Mouse (Mus musculus): ENCODE data around the gene Gstm4. TPM values are rescaled to one million over a fixed set of nuclear protein-coding genes. Genes with fewer than 3 reads are reported as not detected.
"Not testable (repeated sequence)": the region's sequence is repeated elsewhere in the genome, so short reads cannot be mapped to it uniquely, and the experiment has no call there.

Gene Gstm4
- total RNA-seq, 2 experiments from 2014 or later, result 9.8 to 10.4 TPM

DNA sequence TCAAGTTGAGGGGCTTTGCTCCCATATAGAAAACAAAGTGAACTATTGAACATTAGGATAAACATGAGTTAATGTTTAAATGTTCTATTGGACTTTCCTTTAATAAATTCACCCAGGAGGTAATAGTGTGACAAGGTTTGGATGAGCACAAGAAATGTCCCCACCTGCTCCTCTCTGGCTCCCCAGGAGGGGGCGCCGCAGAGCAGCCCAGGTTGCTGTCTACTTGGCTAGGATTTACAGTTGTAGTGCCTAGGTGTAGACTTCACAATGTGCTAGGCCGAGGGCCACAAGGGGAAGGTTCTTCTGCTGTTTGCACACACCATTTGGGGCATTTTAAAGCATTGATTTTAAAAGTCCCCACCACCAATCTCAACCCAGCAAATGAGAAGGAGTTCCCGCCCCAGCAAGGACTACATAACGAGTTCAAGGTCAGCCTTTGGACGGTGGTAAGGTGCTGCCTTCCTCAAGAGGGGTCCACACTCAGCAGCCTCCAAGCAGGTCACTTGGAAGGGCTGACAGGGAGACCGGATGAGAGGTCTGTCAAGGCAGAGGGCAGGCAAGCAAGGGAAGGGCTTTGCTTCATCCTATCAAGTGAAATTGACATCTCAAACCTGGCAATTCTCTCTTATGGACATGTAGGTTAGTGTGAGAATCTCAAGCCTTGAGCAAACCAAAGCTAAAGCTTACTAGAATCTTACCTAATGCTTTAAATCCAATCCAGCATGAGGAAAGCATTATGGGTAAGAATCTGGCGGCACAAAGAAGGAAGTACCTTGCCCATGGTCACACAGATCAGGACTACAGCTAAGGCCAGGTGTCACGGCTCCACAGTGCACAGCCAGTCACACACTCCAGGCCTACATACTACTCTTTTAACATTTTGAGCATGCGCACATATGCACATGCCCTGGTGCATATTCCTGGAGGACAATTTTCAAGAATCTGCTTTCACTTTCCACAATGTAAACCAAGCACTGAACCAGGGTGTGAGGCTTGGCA, 25.9 kb upstream of the Gstm4 start:
- peak; percentile 75 for DNase-seq

GRCm38 (mm10) chr3:108069231-108069870, 24.7 kb upstream of the Gstm4 start:
- DNase-seq, result no peak

DNA sequence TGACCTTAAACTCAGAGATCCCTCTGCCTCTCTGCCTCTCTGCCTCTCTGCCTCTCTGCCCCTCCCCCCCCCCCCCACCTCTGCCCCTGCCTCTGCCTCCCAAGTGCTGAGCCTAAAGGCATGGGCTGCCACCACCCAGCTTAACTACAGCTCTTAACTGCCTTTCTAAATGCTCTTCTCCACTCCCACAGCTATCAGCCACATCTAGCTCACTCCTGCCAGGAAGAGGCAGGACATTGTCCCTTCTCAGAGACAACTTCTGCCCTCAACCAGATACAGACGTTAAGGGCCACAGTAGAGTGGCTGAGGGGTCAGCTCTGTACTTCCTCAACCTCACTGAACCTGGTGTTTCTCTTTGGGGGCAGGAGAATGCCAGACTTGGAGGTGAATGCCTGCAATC, 24.1 kb upstream of the Gstm4 start:
- DNase-seq, result no peak

DNA sequence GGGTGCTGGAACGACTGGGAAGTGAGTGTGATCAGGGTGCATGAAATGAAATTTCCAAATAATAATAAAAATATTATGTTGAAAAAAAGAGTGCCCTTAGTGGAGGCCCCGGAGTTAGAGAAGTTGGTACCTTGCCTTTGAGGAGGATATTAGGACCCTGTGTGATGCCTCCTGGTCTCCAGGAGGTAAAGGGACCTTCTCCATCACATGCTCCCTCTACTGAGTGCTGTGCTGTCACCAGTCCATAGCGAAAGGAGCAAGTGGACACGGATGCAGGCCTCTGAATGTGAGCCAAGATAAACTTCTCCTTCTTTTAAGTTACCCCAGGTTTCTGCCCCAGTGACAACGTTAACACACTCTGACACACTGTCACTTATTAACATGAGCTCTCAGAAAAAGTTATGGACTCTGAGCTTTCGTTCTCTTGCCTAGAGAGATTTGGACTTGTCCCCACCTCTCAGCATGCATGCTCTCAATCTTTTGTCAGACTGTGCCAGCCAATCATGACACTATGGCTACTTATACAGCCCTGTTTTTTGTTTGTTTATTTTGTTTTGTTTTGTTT, 22.8 kb upstream of the Gstm4 start:
- no peak for DNase-seq

- no peak for DNase-seq
Observed at GRCm38 (mm10) chr3:108065551-108065950, 20.9 kb upstream of the Gstm4 start.

GRCm38 (mm10) chr3:108064672-108065071, 20.0 kb upstream of the Gstm4 start:
- no peak for DNase-seq

- no peak for DNase-seq
Observed at GRCm38 (mm10) chr3:108062648-108063047, 18.0 kb upstream of the Gstm4 start.

DNA sequence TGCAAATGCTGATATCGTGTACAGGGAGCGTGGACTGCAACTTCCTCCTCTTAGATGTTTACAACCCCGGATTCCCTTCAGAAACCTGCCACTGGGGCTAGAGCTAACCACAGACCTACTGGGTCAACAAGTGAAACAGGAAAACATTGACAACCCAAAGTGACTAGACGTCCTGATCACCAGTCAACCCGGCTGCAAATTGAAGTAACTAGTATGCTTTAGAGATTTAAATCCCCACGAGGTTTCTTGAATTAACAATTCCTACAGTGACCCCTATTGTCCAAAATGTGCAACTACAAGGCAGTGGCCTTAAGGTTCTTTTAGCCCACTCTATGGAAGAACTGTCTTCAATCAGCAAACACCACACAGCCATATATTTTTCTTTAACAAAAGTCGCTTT, 16.7 kb upstream of the Gstm4 start:
- DNase-seq, result no peak

GRCm38 (mm10) chr3:108050493-108050892, 5.8 kb upstream of the Gstm4 start:
- no peak for DNase-seq

DNA sequence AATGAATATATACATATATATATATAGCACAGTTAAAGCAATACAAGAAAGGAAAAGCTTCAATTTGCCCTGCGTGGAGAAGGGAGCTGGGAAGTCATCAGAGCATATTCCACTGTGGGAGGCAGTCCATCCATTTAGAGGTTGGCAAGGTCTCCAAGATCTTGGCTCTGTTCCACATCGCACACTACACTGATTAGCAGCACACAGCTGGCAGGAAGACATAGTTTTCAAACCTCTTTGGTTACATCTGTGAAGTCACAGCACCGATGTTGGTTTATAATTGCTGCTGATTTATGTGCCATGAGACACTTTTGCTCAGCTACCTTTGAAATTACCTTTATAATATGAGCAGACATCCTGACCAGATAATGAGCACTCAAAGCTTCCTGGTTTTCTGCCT, 3.6 kb upstream of the Gstm4 start:
- DNase-seq, result no peak

- DNase-seq, result no peak
Observed at GRCm38 (mm10) chr3:108046944-108047655, 2.4 kb upstream of the Gstm4 start.

DNA sequence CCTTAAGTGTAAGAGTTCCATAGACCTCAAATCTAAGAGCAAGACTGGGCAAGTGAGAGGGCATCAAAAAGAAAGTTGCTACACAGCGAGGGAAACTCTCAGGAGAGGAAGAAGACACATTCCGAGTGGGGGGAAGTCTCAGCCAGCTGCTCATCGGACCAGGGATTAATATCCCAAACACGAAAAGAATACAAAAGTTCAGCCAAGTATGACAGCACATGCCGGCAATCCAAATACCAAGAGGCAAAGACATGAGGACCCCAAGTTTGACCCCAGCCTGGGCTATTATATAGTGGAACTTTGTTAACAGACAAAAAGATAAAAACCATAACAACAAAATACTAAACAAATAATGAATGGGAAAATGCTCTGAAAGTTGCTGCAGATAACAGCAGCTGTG, 11.5 kb downstream of the Gstm4 start:
- no peak for DNase-seq

DNA sequence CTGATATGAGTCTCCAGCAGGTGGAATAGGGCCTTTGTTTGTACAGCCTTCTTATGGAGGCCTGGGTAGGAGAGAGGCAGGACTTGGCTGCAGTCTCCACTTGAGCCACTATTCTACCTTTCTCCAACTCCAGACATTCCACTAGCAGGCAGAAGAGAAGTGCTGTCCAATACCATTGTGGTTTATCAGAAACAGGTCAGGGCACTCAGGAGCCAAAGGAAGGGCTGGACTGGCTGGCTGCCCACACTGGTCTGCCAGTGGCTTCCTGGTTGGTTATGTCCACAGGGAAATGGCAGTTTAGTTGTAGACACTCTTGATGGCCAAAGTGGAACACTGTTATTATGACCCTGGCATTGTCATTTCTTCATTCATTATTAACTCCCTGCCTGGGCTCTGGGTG, 12.6 kb downstream of the Gstm4 start:
- no peak for DNase-seq

DNA sequence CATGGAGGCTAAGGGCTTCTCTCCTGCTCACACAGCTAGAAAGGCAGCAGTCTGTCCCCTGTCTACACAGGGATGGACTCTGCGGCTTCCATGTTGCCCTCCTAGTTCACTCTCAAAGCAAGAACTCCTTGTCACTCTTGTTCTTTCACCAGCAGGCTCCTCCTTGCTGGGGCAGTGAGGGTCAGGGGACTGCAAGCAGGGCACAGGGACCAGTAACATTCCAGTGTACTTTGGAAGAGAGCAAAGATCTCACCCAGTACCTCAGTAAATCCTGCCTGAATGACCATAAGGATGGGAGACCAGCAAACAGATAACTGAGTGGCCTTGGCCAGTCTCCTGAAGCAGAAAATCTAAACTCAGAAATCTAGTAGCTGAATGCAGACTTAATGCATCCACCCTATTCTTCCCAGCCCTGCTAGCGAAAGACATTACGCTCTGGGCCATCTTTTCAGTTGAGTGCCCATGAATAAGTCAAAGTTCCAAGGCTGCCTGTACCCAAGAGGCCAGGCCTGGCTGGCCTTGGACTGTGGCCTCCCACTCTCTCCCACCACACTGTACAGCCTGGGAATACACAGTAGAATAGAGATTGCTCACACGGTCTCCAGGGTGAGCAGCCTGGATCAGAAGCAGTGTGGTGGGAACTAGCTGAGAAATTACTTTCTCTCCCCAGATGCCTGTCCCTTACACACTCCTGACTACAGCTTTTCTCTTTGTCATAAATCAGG, 15.9 kb downstream of the Gstm4 start:
- DNase-seq, result no peak

GRCm38 (mm10) chr3:108026597-108026996, 18.1 kb downstream of the Gstm4 start:
- no peak for DNase-seq

- DNase-seq, result no peak
Observed at GRCm38 (mm10) chr3:108026049-108026448, 18.6 kb downstream of the Gstm4 start.

DNA sequence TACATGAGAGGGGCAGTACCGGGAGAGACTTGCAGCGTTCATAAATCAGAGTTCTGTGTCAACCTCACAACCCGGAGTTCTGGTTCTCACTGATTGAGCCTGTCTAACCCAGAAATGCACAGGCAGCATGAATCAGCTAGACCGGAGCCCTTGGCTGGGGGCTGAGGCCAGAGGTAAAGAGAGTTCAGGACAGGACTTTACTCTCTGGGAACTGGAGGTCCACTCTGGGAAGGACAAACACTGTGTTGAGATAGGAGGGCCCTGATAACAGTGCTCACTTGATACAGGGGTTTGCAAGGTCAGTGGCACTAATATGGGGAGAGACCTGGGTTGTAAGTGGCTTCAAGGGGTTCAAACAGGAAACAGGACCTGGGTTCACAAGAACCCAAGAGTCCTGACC, 19.4 kb downstream of the Gstm4 start:
- DNase-seq, result no peak

- no peak for DNase-seq
Observed at GRCm38 (mm10) chr3:108022650-108023049, 22.0 kb downstream of the Gstm4 start.

DNA sequence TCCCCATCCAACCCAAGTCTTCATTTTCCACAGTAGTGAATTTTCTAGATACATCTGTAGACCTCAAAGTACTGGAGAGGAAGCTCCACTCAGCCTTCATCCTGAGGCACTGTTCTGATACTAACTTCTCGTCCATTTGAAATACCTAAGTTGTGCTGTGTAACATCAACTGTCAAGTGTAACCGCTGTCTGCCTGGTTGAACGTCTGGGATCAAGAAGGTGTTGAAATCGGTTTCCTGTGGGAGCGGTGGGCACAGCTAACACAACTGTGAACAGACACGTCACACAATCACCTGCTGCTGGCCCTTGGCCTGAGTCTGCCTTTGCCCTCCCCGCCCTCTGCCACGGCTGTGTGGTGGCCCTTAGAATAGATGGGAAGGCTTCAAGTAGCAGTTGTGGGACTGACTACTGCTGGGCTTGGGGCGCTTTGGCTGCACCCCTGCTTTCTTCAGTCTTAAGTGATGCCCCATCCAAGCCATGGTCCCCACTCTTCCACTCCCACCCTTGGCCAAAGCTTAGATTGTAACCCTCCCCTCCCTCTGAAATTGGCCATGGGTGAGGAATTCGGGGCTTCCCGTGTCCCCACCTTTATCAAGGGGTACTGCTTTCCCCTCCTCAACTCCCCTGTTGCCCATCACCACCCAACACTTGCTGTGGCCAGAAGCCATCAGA, 24.2 kb downstream of the Gstm4 start:
- not testable (repeated sequence) for DNase-seq

GRCm38 (mm10) chr3:108019226-108019625, 25.5 kb downstream of the Gstm4 start:
- DNase-seq, result not testable (repeated sequence)

- DNase-seq, result no peak
Observed at GRCm38 (mm10) chr3:108018190-108018820, 26.4 kb downstream of the Gstm4 start.

Measured in gastrocnemius, postnatal 10 days (tissue).